Mouse (Mus musculus): ENCODE measurements around the gene Rbm20.

The Rbm20 gene

DNA sequence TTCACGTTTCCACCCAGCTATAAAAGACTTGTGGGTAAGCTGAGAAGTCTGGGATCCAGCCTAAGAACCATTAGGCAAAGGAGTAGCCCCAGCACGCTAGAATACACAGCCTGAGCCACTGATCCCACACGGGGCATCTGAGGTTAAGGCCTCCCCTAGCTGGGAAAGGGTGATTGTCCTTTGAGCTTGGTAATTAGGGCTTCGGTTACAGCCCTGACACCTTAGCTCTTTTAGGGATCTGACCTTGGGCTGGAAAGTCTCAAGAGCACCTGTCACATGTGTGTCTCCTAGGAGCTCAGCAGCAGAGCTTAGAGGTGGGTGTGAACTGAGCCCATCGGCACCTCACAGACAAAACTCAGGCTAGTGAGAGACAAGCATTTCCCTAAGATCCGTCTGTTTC, 146.7 kb downstream of the Rbm20 start:
- ChIA-PET POLR2A (interaction anchor here in 2 of 4 experiments (0.7 to 2.7 kb wide), 15 partner anchors 8 to 224 kb away, joined by 3 to 17 read pairs (median 5); partner anchors contain the start of genes Pdcd4 (in 1 of the 2) and Smc3 (in 1 of the 2)), CTCF (interaction anchor here in 1 of 4 experiments (0.7 to 0.8 kb wide), 2 partner anchors 15 to 945 kb away, joined by 3 to 4 read pairs; no protein-coding TSS in a partner anchor)

DNA sequence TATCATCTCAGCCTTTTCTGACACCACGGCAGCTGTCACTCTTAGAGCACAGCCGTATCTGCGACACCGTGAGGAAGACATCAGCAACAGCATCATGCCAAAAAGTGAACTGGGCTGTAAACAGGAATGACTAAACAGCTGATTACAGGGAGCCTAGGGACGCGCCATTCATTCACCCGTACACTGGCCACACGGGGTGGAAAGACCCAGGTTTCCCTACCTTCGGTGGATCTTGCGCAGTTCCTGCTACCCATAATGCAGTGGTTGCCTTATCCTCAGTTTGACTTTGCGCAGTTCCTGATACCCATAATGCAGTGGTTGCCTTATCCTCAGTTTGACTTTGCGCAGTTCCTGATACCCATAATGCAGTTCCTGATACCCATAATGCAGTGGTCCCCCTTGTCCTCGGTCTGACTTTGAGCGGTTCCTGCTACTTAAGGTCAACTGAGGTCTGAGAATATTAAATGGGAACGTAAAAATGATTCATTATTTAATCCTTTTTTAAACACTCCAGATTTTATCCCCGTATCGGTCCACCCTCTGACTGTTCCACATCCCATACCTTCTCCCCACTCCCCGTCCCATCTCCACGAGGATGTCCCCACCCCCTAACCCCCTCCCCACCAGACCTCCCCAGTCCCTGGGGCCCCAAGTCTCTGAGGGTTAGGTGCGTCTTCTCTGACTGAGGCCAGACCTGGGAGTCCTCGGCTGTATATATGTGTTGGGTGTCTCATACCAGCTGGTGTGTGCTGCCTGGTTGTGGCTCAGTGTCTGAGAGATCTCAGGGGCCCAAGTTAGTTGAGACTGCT, 148.0 kb downstream of the Rbm20 start:
- POLR2A ChIA-PET, result interaction anchor here in 3 of 4 experiments (0.6 to 2.7 kb wide), 14 partner anchors 8 to 1297 kb away, joined by 3 to 17 read pairs (median 4); partner anchors contain the start of gene Pdcd4 (in 1 of the 3)
- CTCF ChIA-PET, result interaction anchor here in 3 of 4 experiments (0.6 to 1.0 kb wide), 3 partner anchors 23 to 431 kb away, joined by 3 to 8 read pairs (median 4); no protein-coding TSS in a partner anchor

DNA sequence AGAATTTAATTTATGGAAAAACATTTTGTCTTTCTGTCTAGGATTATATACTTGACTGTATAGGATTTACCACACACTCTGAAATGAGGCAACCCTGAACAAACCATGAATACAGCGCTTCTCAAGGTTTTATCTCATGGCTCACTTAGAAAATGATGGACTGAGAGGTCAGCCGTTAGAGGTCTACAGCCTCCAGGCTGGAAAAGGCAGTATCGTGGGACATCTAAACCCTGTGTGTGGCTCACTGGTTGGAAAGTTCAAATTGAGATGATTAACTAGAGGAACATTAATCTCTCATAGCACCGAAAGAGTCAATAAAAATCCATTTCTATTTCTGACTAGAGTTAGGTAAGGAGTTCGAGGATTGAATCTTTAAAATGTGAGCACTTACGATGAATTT, 152.9 kb downstream of the Rbm20 start:
- POLR2A ChIA-PET, result interaction anchor here in 2 of 4 experiments (1.0 to 1.4 kb wide), 3 partner anchors 8 to 176 kb away, joined by 3 to 6 read pairs (median 3); no protein-coding TSS in a partner anchor
- CTCF ChIA-PET, result no interaction called here

- CTCF ChIA-PET, result interaction anchor here in 1 of 4 experiments (1.1 to 1.2 kb wide), 2 partner anchors 11 to 18 kb away, joined by 3 to 4 read pairs; no protein-coding TSS in a partner anchor
These were observed 153.5 kb downstream of the Rbm20 start for GRCm38 (mm10) chr19:53830407-53831163.

DNA sequence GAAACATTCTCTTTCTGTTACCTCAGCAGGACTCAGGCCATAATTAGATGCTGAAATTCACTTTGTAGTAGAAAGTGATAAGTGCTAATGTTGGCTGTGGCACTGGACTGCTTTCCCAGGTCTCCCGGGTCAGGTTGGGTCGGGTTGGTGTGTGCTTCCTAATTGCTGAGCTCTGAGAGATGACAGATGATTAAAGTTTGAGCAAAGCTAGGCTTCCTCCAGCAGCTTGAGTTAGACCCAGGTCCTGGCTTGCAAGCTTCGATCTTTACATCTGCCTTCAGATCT, 154.0 kb downstream of the Rbm20 start:
- ChIA-PET CTCF (interaction anchor here in 2 of 4 experiments (0.7 to 1.2 kb wide), 3 partner anchors 11 to 1387 kb away, joined by 3 to 4 read pairs (median 3); no protein-coding TSS in a partner anchor), POLR2A (interaction anchor here in 2 of 4 experiments (0.6 to 1.4 kb wide), 12 partner anchors 10 to 177 kb away, joined by 3 to 6 read pairs (median 3); partner anchors contain the start of gene Pdcd4 (in 1 of the 2))

More at GRCm38 (mm10) chr19:53830407-53831163, 153.5 kb downstream of the Rbm20 start:
- POLR2A ChIA-PET, result interaction anchor here in 2 of 4 experiments (0.6 to 1.4 kb wide), 13 partner anchors 9 to 177 kb away, joined by 3 to 6 read pairs (median 3); partner anchors contain the start of gene Pdcd4 (in 1 of the 2)

DNA sequence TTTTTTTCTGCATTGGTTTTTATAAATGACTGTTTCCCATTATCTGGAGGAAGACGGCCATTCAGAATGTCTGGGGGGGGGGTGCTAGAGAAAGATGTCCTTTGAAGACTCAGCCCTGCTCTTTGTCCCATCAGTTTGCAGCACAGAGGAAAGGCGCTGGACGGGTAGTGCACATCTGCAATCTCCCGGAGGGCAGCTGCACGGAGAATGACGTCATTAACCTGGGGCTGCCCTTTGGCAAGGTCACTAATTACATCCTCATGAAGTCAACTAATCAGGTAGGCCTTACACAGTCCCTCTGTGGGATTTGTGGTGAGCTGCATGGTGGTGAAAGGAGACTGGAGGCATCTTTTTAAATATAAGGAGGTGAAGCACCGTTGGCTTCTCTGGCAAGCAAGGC, 155.4 kb downstream of the Rbm20 start:
- CTCF ChIA-PET, result no interaction called here
- POLR2A ChIA-PET, result interaction anchor here in 1 of 4 experiments (0.7 kb wide), 1 partner anchor 43 kb away, joined by 10 read pairs; no protein-coding TSS in a partner anchor

DNA sequence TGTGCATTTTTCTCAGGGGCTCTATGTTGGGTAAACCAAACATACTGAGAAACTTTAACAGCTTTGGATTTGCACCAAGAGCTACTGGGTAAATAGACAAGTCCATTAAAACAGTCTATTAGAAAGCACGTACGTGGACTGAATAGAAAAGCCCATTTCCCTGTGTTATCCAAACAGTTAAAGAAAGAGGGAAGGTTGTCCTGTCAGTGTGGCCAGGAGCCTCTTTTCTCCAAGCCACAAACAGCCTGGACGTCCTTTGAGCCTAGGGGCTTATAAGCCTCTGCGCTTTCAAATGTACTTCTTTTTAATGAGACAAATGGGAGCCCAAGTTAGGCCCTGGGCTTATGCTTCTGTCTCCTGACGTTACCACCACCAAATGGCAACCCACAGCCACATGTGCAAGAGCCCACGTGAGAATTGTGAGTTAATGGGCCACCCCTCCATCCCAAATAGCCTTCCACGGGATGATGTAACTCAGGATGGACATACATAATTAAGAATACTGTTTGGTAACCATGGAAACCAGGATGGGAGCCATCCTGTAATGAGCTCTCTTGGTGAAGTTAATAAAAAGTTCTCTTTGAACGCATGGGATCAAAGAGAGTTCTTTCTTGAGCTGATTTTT, 156.8 kb downstream of the Rbm20 start:
- CTCF ChIA-PET, result no interaction called here

GRCm38 (mm10) chr19:53836569-53837454, 159.7 kb downstream of the Rbm20 start:
- CTCF ChIA-PET, result interaction anchor here in 1 of 4 experiments (0.6 kb wide), 1 partner anchor 137 kb away, joined by 3 read pairs; no protein-coding TSS in a partner anchor
- POLR2A ChIA-PET, result interaction anchor here in 1 of 4 experiments (0.9 to 1.1 kb wide), 2 partner anchors 16 to 107 kb away, joined by 3 to 4 read pairs; partner anchors contain the start of genes Bbip1 and Shoc2

More for the DNA sequence above, 156.8 kb downstream of the Rbm20 start:
- POLR2A ChIA-PET, result interaction anchor here in 2 of 4 experiments (0.6 to 1.2 kb wide), 5 partner anchors 9 to 69 kb away, joined by 3 to 4 read pairs (median 3); no protein-coding TSS in a partner anchor

GRCm38 (mm10) chr19:53838850-53839249, 161.7 kb downstream of the Rbm20 start:
- CTCF ChIA-PET, result interaction anchor here in 2 of 4 experiments (0.6 to 1.3 kb wide), 3 partner anchors 9 to 88 kb away, joined by 3 to 4 read pairs (median 4); no protein-coding TSS in a partner anchor

GRCm38 (mm10) chr19:53839837-53840236, 162.7 kb downstream of the Rbm20 start:
- CTCF ChIA-PET, result interaction anchor here in 2 of 4 experiments (0.7 to 1.3 kb wide), 2 partner anchors 8 to 65 kb away, joined by 3 to 4 read pairs; no protein-coding TSS in a partner anchor

More at GRCm38 (mm10) chr19:53838850-53839249, 161.7 kb downstream of the Rbm20 start:
- POLR2A ChIA-PET, result interaction anchor here in 2 of 4 experiments (0.9 to 1.5 kb wide), 3 partner anchors 10 to 31 kb away, joined by 3 read pairs; no protein-coding TSS in a partner anchor

DNA sequence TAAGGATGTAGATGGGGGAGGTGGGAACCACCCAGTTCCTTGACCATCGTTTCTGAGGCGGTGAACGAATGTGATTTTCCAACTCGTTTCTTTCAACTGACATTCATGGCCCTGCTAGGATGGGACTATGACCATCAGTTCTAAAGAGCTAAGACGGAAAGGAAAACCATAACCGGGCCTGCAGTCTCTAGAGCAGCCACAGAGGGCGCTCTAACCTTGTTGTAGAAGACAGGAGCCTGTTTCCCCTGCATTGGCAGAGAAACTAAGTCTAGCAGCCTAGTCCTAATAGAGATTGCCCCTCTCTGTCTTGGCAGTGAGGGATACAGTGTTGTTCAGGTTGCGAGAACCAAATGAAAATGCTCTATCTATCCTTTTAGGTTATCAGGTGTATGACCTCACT, 164.8 kb downstream of the Rbm20 start:
- CTCF ChIA-PET, result interaction anchor here (0.5 to 1.5 kb wide), 14 partner anchors 9 to 1364 kb away, joined by 3 to 8 read pairs (median 4); no protein-coding TSS in a partner anchor
- POLR2A ChIA-PET, result interaction anchor here in 2 of 4 experiments (0.5 to 1.5 kb wide), 5 partner anchors 49 to 103 kb away, joined by 3 to 10 read pairs (median 3); no protein-coding TSS in a partner anchor

More at GRCm38 (mm10) chr19:53839837-53840236, 162.7 kb downstream of the Rbm20 start:
- POLR2A ChIA-PET, result interaction anchor here in 3 of 4 experiments (0.6 to 1.5 kb wide), 6 partner anchors 11 to 555 kb away, joined by 3 read pairs; no protein-coding TSS in a partner anchor

DNA sequence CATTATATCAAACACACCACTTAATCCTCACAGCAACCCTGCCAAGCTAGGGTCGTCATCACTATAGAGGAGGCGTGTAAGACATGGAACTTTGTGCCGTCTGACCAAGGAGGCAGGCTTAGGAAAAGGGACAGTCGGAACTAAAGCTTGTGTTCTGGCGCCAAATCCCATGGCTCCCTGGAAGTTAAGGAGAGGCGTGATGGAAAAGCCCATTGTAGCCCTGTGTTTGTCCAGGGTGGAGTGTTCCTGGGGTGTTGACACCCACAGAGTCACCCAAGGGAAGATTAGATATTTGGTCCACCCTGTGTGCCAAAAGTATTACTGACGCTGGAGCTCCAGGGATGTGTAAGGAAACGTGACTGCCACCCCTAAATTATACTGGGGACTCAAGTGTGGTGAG, 166.9 kb downstream of the Rbm20 start:
- CTCF ChIA-PET, result interaction anchor here in 1 of 4 experiments (0.6 kb wide), 1 partner anchor 9 kb away, joined by 3 read pairs; no protein-coding TSS in a partner anchor
- POLR2A ChIA-PET, result interaction anchor here in 2 of 4 experiments (1.0 to 1.4 kb wide), 4 partner anchors 11 to 46 kb away, joined by 3 to 4 read pairs (median 4); no protein-coding TSS in a partner anchor

- CTCF ChIA-PET, result interaction anchor here in 2 of 4 experiments (0.9 to 1.4 kb wide), 4 partner anchors 9 to 23 kb away, joined by 3 to 4 read pairs (median 4); no protein-coding TSS in a partner anchor
These were observed 171.3 kb downstream of the Rbm20 start for GRCm38 (mm10) chr19:53848272-53848995.

DNA sequence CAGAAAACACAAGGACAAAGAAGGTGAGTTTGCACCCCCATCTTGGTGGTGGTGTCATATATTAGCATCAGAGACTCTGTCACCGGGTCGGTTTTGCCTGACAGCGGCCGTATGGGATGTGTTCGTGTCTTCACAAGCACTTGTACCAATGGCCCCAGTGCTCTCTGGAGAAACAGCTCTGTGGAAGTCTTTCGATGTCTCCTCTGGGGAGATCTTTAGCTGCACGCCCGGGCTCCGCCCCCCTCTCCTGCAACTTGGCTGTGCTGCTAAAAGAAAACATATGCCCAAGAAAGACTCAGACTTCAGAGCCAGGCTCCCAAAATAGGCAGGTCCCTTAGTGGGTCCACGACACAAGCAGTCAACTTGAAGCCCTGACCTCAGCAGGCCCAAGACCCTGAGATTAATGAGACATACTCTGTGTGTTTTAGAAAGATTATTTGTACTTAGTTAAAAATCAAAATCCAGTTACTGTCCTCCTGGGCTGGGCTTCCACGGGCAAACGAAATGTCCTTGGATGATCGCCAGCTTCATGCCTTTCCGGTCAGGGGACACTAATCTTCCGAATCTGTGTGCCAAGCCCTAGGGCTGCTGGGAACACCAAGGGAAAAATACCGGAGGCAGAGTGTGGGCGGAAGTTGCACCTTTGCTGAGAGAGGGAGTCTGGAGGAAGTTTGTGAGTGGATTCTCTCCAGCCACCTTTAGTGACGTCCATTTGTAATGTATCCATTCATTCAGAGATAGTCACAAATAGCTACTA, 173.2 kb downstream of the Rbm20 start:
- ChIA-PET POLR2A (interaction anchor here in 3 of 4 experiments (0.5 to 1.4 kb wide), 4 partner anchors 35 to 206 kb away, joined by 3 to 5 read pairs (median 3); no protein-coding TSS in a partner anchor), CTCF (interaction anchor here in 1 of 4 experiments (2.1 kb wide), 1 partner anchor 8 kb away, joined by 8 read pairs; no protein-coding TSS in a partner anchor)

More at GRCm38 (mm10) chr19:53848272-53848995, 171.3 kb downstream of the Rbm20 start:
- POLR2A ChIA-PET, result interaction anchor here in 3 of 4 experiments (0.5 to 2.4 kb wide), 13 partner anchors 8 to 121 kb away, joined by 3 to 7 read pairs (median 3); partner anchors contain the start of genes Bbip1 (in 2 of the 3) and Shoc2 (in 2 of the 3)

Data from embryonic stem cell, embryonic (primary cell).